Mouse (Mus musculus): ENCODE measurements around the gene Chst12. TPM values are rescaled to one million over a fixed set of nuclear protein-coding genes. Genes with fewer than 3 reads are reported as not detected.
A peak's percentile ranks its signal among the peaks of the same experiment; 100 is the strongest.

Gene Chst12
- polyA plus RNA-seq, 1 experiment from 2014 or later: 17.7 TPM

- Histone ChIP-seq H3K9ac (replicated peaks; ENCODE audit: low read depth, low read length) (no peak overlapping the region), H3K4me3 (replicated peaks; ENCODE audit: low read length) (no peak overlapping the region), H3K27ac (ENCODE audit: low read length) (no peak overlapping the region), H3K4me1 (replicated peaks; ENCODE audit: control insufficient read depth, insufficient read depth, low read length) (peaks cover 6% of the 10 kb centered on the region; the same call in 1 of the 2 replicates), H3K4me2 (ENCODE audit: low read length) (no peak overlapping the region), H3K9me3 (ENCODE audit: control insufficient read depth, low read length) (no peaks in the 10 kb centered on the region), H3K36me3 (ENCODE audit: control insufficient read depth, insufficient read depth) (no peaks in the 10 kb centered on the region), H3K27me3 (replicated peaks; ENCODE audit: control insufficient read depth, insufficient read depth, low read length) (no peaks in the 10 kb centered on the region)
- no peak for ATAC-seq
- 49% methylated on average over 11 of the region's 11 CpGs for WGBS
These were observed 62.0 kb downstream of the Chst12 start for GRCm38 (mm10) chr5:140567321-140567720.

DNA sequence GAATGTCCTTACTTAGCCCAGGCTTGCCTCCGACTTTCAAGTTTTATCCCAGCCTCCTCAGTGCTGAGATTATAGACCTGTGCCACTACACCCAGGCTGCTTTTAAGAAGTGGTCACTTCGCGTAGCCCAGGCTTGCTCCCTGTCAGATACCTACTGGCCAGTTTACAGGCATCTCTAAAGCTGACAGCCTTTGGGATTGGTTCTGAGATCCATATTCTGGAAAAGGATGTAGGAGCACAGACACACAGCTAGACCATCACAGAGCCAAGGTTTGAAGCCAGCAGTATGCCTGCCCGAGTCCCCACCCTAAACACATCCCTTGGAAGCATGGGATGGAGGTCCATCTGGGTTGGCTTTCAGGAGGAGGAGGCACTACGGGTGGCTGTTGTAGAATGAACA is 62.4 kb downstream of the Chst12 start:
- Histone ChIP-seq H3K27ac (ENCODE audit: low read length) (no peak overlapping the region), H3K4me1 (replicated peaks; ENCODE audit: control insufficient read depth, insufficient read depth, low read length) (peaks cover 6% of the 10 kb centered on the region; the same call in 1 of the 2 replicates), H3K9ac (replicated peaks; ENCODE audit: low read depth, low read length) (no peak overlapping the region), H3K27me3 (replicated peaks; ENCODE audit: control insufficient read depth, insufficient read depth, low read length) (no peaks in the 10 kb centered on the region), H3K4me2 (ENCODE audit: low read length) (no peak overlapping the region), H3K36me3 (ENCODE audit: control insufficient read depth, insufficient read depth) (no peaks in the 10 kb centered on the region), H3K4me3 (replicated peaks; ENCODE audit: low read length) (no peak overlapping the region), H3K9me3 (ENCODE audit: control insufficient read depth, low read length) (no peaks in the 10 kb centered on the region)
- WGBS: 91% methylated on average over 5 of the region's 5 CpGs
- no peak for ATAC-seq

DNA sequence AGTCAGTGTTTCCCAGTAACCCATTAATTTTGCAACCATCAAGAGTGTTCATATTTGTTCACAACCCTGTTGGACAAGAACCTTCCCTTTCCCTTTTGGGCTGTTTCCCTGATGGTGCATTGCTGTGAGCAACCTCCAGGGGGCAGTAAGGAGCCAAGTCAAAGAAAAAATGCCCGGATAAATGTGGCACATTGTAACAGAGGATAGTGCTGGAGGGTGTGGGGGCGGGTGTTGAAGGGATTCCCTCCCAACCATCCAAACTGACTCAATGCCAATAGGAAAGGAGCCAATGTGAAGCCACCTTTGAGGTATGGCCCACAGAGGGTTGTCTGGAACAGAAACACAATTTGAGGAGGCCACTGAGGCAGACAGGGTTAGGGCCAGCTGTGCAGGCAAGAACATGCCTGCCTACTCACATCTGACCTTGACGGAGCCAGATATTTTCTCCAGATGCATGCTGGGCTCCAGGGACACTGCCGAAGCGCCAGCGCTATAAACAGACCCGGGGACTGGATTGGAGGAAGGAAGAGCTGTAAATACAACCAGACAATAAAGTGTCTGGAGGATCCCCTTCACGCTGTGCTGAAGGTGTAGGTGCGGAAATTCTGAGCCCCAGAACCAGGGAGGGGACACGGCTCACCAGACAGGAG is 63.1 kb downstream of the Chst12 start:
- WGBS: 59% methylated on average over 10 of the region's 10 CpGs
- no peak overlapping the region for H3K27ac ChIP-seq (ENCODE audit: low read length)

GRCm38 (mm10) chr5:140569032-140569595 is 63.8 kb downstream of the Chst12 start:
- Histone ChIP-seq H3K9ac (replicated peaks; ENCODE audit: low read depth, low read length) (no peak overlapping the region), H3K27me3 (replicated peaks; ENCODE audit: control insufficient read depth, insufficient read depth, low read length) (no peaks in the 10 kb centered on the region), H3K9me3 (ENCODE audit: control insufficient read depth, low read length) (no peaks in the 10 kb centered on the region), H3K27ac (ENCODE audit: low read length) (no peak overlapping the region), H3K4me2 (ENCODE audit: low read length) (no peak overlapping the region), H3K36me3 (ENCODE audit: control insufficient read depth, insufficient read depth) (no peaks in the 10 kb centered on the region), H3K4me3 (replicated peaks; ENCODE audit: low read length) (no peak overlapping the region), H3K4me1 (replicated peaks; ENCODE audit: control insufficient read depth, insufficient read depth, low read length) (peaks cover 6% of the 10 kb centered on the region; the same call in 1 of the 2 replicates)
- ATAC-seq: no peak
- WGBS: 86% methylated on average over 16 of the region's 16 CpGs

More for the DNA sequence above, 63.1 kb downstream of the Chst12 start:
- Histone ChIP-seq H3K9ac (replicated peaks; ENCODE audit: low read depth, low read length) (no peak overlapping the region), H3K36me3 (ENCODE audit: control insufficient read depth, insufficient read depth) (no peaks in the 10 kb centered on the region), H3K4me2 (ENCODE audit: low read length) (no peak overlapping the region), H3K9me3 (ENCODE audit: control insufficient read depth, low read length) (no peaks in the 10 kb centered on the region), H3K4me1 (replicated peaks; ENCODE audit: control insufficient read depth, insufficient read depth, low read length) (peaks cover 6% of the 10 kb centered on the region; the same call in 1 of the 2 replicates), H3K27me3 (replicated peaks; ENCODE audit: control insufficient read depth, insufficient read depth, low read length) (no peaks in the 10 kb centered on the region), H3K4me3 (replicated peaks; ENCODE audit: low read length) (no peak overlapping the region)
- peak; percentile 23; the same call in 1 of the 2 replicates for ATAC-seq

GRCm38 (mm10) chr5:140570223-140570870 is 65.0 kb downstream of the Chst12 start:
- Histone ChIP-seq H3K4me1 (replicated peaks; ENCODE audit: control insufficient read depth, insufficient read depth, low read length) (peaks cover 6% of the 10 kb centered on the region; the same call in 1 of the 2 replicates), H3K9ac (replicated peaks; ENCODE audit: low read depth, low read length) (no peak overlapping the region), H3K4me3 (replicated peaks; ENCODE audit: low read length) (no peak overlapping the region), H3K36me3 (ENCODE audit: control insufficient read depth, insufficient read depth) (no peaks in the 10 kb centered on the region), H3K27me3 (replicated peaks; ENCODE audit: control insufficient read depth, insufficient read depth, low read length) (no peaks in the 10 kb centered on the region), H3K9me3 (ENCODE audit: control insufficient read depth, low read length) (no peaks in the 10 kb centered on the region), H3K4me2 (ENCODE audit: low read length) (no peak overlapping the region), H3K27ac (ENCODE audit: low read length) (no peak overlapping the region)
- WGBS: 89% methylated on average over 13 of the region's 13 CpGs
- no peak for ATAC-seq

DNA sequence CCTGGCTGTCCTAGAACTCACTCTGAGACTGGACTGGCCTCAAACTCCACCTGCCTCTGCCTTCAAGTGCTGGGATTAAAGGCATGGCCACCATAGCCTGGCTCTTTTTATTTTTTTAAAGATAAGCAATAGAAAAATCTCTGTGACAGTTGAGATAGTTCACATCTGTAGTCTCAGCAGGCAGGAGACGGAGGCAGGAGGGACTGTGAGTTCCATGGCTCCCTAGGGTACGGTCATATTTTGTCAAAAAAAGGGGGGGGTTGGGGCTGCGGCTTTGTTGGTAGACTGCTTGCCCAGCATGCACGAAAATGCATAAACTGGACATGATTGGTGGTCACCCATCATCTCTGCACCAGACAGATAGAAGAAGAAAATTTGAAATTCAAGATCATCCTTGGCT is 65.9 kb downstream of the Chst12 start:
- ATAC-seq: no peak
- Histone ChIP-seq H3K36me3 (ENCODE audit: control insufficient read depth, insufficient read depth) (no peaks in the 10 kb centered on the region), H3K4me3 (replicated peaks; ENCODE audit: low read length) (no peak overlapping the region), H3K9ac (replicated peaks; ENCODE audit: low read depth, low read length) (no peak overlapping the region), H3K9me3 (ENCODE audit: control insufficient read depth, low read length) (no peaks in the 10 kb centered on the region), H3K4me1 (replicated peaks; ENCODE audit: control insufficient read depth, insufficient read depth, low read length) (0 out of 2 replicates have a peak, but pooled peaks cover 6% of the 10 kb centered on the region), H3K27me3 (replicated peaks; ENCODE audit: control insufficient read depth, insufficient read depth, low read length) (no peaks in the 10 kb centered on the region), H3K4me2 (ENCODE audit: low read length) (no peak overlapping the region), H3K27ac (ENCODE audit: low read length) (no peak overlapping the region)
- WGBS: 82% methylated on average over 4 of the region's 4 CpGs

DNA sequence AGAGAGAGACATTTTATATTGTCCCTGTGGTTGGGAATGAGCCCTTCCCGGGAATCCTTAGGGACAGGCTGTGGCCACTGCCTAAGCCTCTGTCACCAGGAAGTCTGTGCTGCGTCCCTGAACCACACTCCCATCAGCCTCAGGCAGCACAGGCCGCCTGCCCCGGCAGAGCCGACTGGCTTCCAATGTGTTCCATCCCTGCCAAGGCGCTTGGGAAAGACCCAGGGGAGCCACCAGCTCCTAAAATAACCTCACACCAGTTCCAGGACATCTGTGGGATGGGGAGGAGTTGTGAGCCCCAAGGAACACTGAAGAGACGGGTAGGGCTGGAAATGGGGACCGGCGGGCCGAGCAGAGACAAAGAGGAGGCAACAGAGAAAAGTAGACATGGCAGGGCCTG is 66.3 kb downstream of the Chst12 start:
- Histone ChIP-seq H3K4me2 (ENCODE audit: low read length) (no peak overlapping the region), H3K27ac (ENCODE audit: low read length) (no peak overlapping the region), H3K4me1 (replicated peaks; ENCODE audit: control insufficient read depth, insufficient read depth, low read length) (0 out of 2 replicates have a peak, but pooled peaks cover 6% of the 10 kb centered on the region), H3K4me3 (replicated peaks; ENCODE audit: low read length) (no peak overlapping the region), H3K9me3 (ENCODE audit: control insufficient read depth, low read length) (no peaks in the 10 kb centered on the region), H3K27me3 (replicated peaks; ENCODE audit: control insufficient read depth, insufficient read depth, low read length) (no peaks in the 10 kb centered on the region), H3K36me3 (ENCODE audit: control insufficient read depth, insufficient read depth) (no peaks in the 10 kb centered on the region), H3K9ac (replicated peaks; ENCODE audit: low read depth, low read length) (no peak overlapping the region)
- 60% methylated on average over 10 of the region's 10 CpGs for WGBS
- ATAC-seq: no peak

DNA sequence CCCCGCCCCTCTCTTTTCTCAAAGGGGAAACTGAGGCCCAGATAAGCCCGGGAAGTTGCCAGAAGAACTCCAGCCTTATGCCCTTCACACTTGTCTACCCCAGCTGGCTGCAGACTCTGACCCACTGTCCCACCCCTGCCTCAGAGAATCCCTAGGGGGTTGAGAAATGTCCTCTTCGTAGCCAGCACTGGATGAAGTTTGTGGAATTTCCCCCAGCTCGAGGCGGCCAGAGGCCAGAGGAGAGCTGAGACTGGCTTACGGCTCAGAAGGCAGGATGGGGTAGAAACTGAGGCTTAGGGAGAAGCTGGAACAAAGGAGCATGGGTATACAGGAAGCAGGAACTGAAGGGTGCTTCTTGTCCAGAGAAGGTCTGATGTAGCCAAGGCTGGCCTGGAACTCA is 67.3 kb downstream of the Chst12 start:
- no peak overlapping the region for H3K9ac ChIP-seq (replicated peaks; ENCODE audit: low read depth, low read length)
- H3K4me2 ChIP-seq (ENCODE audit: low read length): no peak overlapping the region
- no peaks in the 10 kb centered on the region for H3K36me3 ChIP-seq (ENCODE audit: control insufficient read depth, insufficient read depth)
- WGBS: 87% methylated on average over 6 of the region's 6 CpGs
- H3K9me3 ChIP-seq (ENCODE audit: control insufficient read depth, low read length): no peaks in the 10 kb centered on the region
- H3K4me3 ChIP-seq (replicated peaks; ENCODE audit: low read length): no peak overlapping the region
- 0 out of 2 replicates have a peak, but pooled peaks cover 3% of the 10 kb centered on the region for H3K4me1 ChIP-seq (replicated peaks; ENCODE audit: control insufficient read depth, insufficient read depth, low read length)
- H3K27me3 ChIP-seq (replicated peaks; ENCODE audit: control insufficient read depth, insufficient read depth, low read length): no peaks in the 10 kb centered on the region
- no peak for ATAC-seq
- H3K27ac ChIP-seq (ENCODE audit: low read length): no peak overlapping the region

All from forebrain, embryonic 16.5 days (tissue).